Mouse (Mus musculus) R1 (cell line): ENCODE measurements around the gene Camk2b.

Experiments
- DNase-seq: peaks from one replicate; pipeline ENCODE4 v3.0.0-alpha.2; 2018; ENCODE audit warnings: low read depth, low spot score

Camk2b gene

GRCm38 (mm10) chr11:5983629-5984028 lies 82.5 kb downstream of the Camk2b start:
- no peak for DNase-seq

GRCm38 (mm10) chr11:5981323-5981722 lies 84.8 kb downstream of the Camk2b start:
- no peak for DNase-seq

- DNase-seq, result no peak
These were observed 85.6 kb downstream of the Camk2b start for GRCm38 (mm10) chr11:5980561-5980960.

- no peak for DNase-seq
These were observed 86.1 kb downstream of the Camk2b start for GRCm38 (mm10) chr11:5980108-5980507.

- DNase-seq, result no peak
These were observed 87.1 kb downstream of the Camk2b start for GRCm38 (mm10) chr11:5979088-5979487.

GRCm38 (mm10) chr11:5976106-5976505 lies 90.1 kb downstream of the Camk2b start:
- no peak for DNase-seq

GRCm38 (mm10) chr11:5975068-5975467 lies 91.1 kb downstream of the Camk2b start:
- DNase-seq, result no peak

- DNase-seq, result no peak
These were observed 92.1 kb downstream of the Camk2b start for GRCm38 (mm10) chr11:5974053-5974452.

GRCm38 (mm10) chr11:5973151-5973550 lies 93.0 kb downstream of the Camk2b start:
- peak; percentile 73 for DNase-seq

GRCm38 (mm10) chr11:5971202-5971601 lies 95.0 kb downstream of the Camk2b start:
- no peak for DNase-seq

- peak; percentile 23 for DNase-seq
These were observed 97.9 kb downstream of the Camk2b start for GRCm38 (mm10) chr11:5968223-5968622.

GRCm38 (mm10) chr11:5966751-5967150 lies 99.4 kb downstream of the Camk2b start:
- no peak for DNase-seq

- peak; percentile 25 for DNase-seq
These were observed 100.3 kb downstream of the Camk2b start for GRCm38 (mm10) chr11:5965865-5966264.

GRCm38 (mm10) chr11:5960051-5960450 lies 106.1 kb downstream of the Camk2b start:
- no peak for DNase-seq

- DNase-seq, result peak; percentile 95
These were observed 110.5 kb downstream of the Camk2b start, which contains the start of gene Ykt6 for GRCm38 (mm10) chr11:5955546-5956276. Gene Ykt6, plus strand, starts transcription at chr11:5955693.

GRCm38 (mm10) chr11:5954965-5955504 lies 111.1 kb downstream of the Camk2b start:
- DNase-seq, result peak; percentile 80

- DNase-seq, result no peak
These were observed 111.7 kb downstream of the Camk2b start for GRCm38 (mm10) chr11:5954435-5954834.

- peak; percentile 65 for DNase-seq
These were observed 112.9 kb downstream of the Camk2b start for GRCm38 (mm10) chr11:5953130-5953765.

- no peak for DNase-seq
These were observed 113.7 kb downstream of the Camk2b start for GRCm38 (mm10) chr11:5952501-5952900.

- peak; percentile 55 for DNase-seq
These were observed 116.4 kb downstream of the Camk2b start, which contains the start of gene Gck for GRCm38 (mm10) chr11:5949586-5950352. Gene Gck, minus strand, starts transcription at chr11:5950081.

GRCm38 (mm10) chr11:5948546-5949250 lies 117.5 kb downstream of the Camk2b start:
- DNase-seq, result no peak
